Mouse (Mus musculus): ENCODE data around the gene Myzap.

DNA sequence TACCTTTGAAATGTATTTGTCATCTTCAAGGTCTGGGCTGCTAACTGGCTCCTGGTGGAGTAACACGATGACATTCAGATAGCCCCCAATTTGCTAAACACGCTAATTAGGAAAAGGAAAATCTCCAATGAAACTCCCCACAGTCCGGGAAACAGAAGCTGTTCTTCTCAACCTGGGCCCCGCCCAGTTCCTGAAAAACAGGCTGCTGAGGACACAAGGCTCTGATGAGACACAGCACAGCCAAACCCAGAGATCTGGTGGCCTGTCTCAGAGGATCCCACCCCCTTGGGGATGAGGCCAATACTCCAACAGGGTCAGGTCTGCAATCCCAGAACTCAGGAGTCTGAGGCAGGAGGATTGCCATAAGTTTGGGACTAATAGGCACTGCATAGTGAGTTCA is 25.4 kb downstream of the Myzap start:
- TF ChIP-seq CTCF (conservative IDR thresholded peaks at IDR 0.05; ENCODE audit: low read length) (no peak), NANOG (IDR thresholded peaks at IDR 0.05; ENCODE audit: borderline replicate concordance, low read length) (no peak), POU5F1 (IDR thresholded peaks at IDR 0.05; ENCODE audit: borderline replicate concordance, low read length) (no peak)

All from E14TG2a.4 (cell line).